Mouse (Mus musculus): ENCODE results near the gene Wdr24. TPM values are rescaled to one million over a fixed set of nuclear protein-coding genes. Genes with fewer than 3 reads are reported as not detected.

The Wdr24 gene
- polyA plus RNA-seq, 1 experiment: 18.0 TPM

DNA sequence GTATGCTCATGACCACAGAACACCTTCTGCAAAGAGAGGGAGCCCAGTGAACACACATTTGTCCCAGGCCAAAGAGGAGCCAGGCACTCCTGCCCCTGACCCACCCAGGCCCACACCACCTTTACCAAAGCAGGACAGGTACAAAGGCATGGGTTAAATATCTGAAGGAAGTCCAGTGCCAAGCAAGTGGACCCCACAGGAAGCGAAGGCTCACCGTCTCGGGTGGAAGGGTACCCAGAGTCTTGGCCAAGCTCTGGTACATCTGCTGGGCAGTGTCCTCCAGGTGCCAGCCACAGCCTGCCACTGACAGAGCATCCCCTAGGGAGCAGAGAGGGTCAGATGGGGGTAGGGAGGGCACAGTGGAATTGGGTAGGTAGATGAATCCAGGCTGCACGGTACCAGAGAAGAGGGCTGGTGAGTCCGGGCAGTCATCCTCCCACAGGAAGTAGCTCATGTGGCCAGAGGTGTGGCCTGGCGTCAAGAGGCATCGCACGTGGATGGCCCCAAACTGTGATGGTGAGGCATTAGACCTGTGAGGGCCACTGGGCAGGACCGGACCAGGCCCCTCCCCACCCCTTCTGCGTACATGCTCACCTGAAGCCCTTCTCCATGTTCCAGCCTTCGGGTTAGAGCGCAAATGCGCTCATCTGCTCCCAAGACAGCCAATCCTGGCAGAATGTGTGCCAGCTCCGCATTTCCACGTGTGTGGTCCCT is 39.4 kb upstream of the Wdr24 start:
- peaks cover 4% of the 10 kb centered on the region for H3K36me3 ChIP-seq (ENCODE audit: control insufficient read depth, insufficient read depth)
- H3K4me2 ChIP-seq (ENCODE audit: low read depth): peak overlapping the region; percentile 97
- no peak overlapping the region for H3ac ChIP-seq (ENCODE audit: control insufficient read depth, insufficient read length)
- H3K27me3 ChIP-seq (ENCODE audit: control insufficient read depth, insufficient read depth, insufficient read length): no peaks in the 10 kb centered on the region
- H3K4me3 ChIP-seq: peak overlapping the region; percentile 52
- no peak for TF ChIP-seq TCF3 (IDR thresholded peaks at IDR 0.05; ENCODE audit: insufficient read length, low read depth)
- no peak for TF ChIP-seq MAX (IDR thresholded peaks at IDR 0.05; ENCODE audit: low read depth)
- TF ChIP-seq POLR2AphosphoS2 (IDR thresholded peaks at IDR 0.05; ENCODE audit: insufficient read length, low read depth): peak; percentile 37
- H3K79me2 ChIP-seq (ENCODE audit: control insufficient read depth, insufficient read depth): no peaks in the 10 kb centered on the region

- Histone ChIP-seq H3K4me2 (ENCODE audit: low read depth) (peak within 1 kb of the TSS; percentile 97), H3K79me2 (ENCODE audit: control insufficient read depth, insufficient read depth) (no peaks in the 10 kb centered on the region), H3ac (ENCODE audit: control insufficient read depth, insufficient read length) (peak within 1 kb of the TSS; percentile 0), H3K36me3 (ENCODE audit: control insufficient read depth, insufficient read depth) (peaks cover 4% of the 10 kb centered on the region), H3K27me3 (ENCODE audit: control insufficient read depth, insufficient read depth, insufficient read length) (no peaks in the 10 kb centered on the region), H3K4me3 (peak within 1 kb of the TSS; percentile 52)
- TF ChIP-seq POLR2AphosphoS2 (IDR thresholded peaks at IDR 0.05; ENCODE audit: insufficient read length, low read depth) (peak; percentile 96), MAX (IDR thresholded peaks at IDR 0.05; ENCODE audit: low read depth) (no peak), USF1 (IDR thresholded peaks at IDR 0.05; ENCODE audit: low read depth) (no peak), TCF12 (IDR thresholded peaks at IDR 0.05; ENCODE audit: insufficient read depth, poor library complexity, severe bottlenecking) (no peak), POLR2A (IDR thresholded peaks at IDR 0.05; ENCODE audit: insufficient read length, low read depth) (peak; percentile 85), E2F4 (IDR thresholded peaks at IDR 0.05; ENCODE audit: insufficient read depth) (no peak), CEBPB (IDR thresholded peaks at IDR 0.05; ENCODE audit: insufficient read depth, poor library complexity, severe bottlenecking) (no peak)
These were observed 38.1 kb upstream of the Wdr24 start, which contains the start of gene Haghl for GRCm38 (mm10) chr17:25785281-25785745. Gene Haghl, minus strand, starts transcription at chr17:25785673.

GRCm38 (mm10) chr17:25786280-25786679 is 37.1 kb upstream of the Wdr24 start, which contains the start of gene Ccdc78:
Gene Ccdc78, plus strand, starts transcription at chr17:25786580.
- Histone ChIP-seq H3K79me2 (ENCODE audit: control insufficient read depth, insufficient read depth) (no peaks in the 10 kb centered on the region), H3ac (ENCODE audit: control insufficient read depth, insufficient read length) (peak within 1 kb of the TSS; percentile 0), H3K27me3 (ENCODE audit: control insufficient read depth, insufficient read depth, insufficient read length) (no peaks in the 10 kb centered on the region), H3K36me3 (ENCODE audit: control insufficient read depth, insufficient read depth) (peaks cover 4% of the 10 kb centered on the region), H3K4me3 (peak within 1 kb of the TSS; percentile 52), H3K4me2 (ENCODE audit: low read depth) (peak within 1 kb of the TSS; percentile 97)
- TF ChIP-seq TCF12 (IDR thresholded peaks at IDR 0.05; ENCODE audit: insufficient read depth, poor library complexity, severe bottlenecking) (no peak), POLR2A (IDR thresholded peaks at IDR 0.05; ENCODE audit: insufficient read length, low read depth) (no peak), E2F4 (IDR thresholded peaks at IDR 0.05; ENCODE audit: insufficient read depth) (no peak), MYOG (IDR thresholded peaks at IDR 0.05; ENCODE audit: control insufficient read depth in 1 of 3, insufficient read depth in 1 of 3, insufficient read length in 2 of 3, low read depth in 2 of 3) (no peak), USF1 (IDR thresholded peaks at IDR 0.05; ENCODE audit: low read depth) (no peak), REST (IDR thresholded peaks at IDR 0.05; ENCODE audit: insufficient read depth, insufficient read length) (no peak), SRF (IDR thresholded peaks at IDR 0.05; ENCODE audit: control insufficient read depth, insufficient read length, low read depth) (no peak), TCF3 (IDR thresholded peaks at IDR 0.05; ENCODE audit: insufficient read length, low read depth) (no peak), POLR2AphosphoS2 (IDR thresholded peaks at IDR 0.05; ENCODE audit: insufficient read length, low read depth) (no peak), CEBPB (IDR thresholded peaks at IDR 0.05; ENCODE audit: insufficient read depth, poor library complexity, severe bottlenecking) (no peak), MAX (IDR thresholded peaks at IDR 0.05; ENCODE audit: low read depth) (no peak), MYOD1 (IDR thresholded peaks at IDR 0.05; ENCODE audit: control insufficient read depth in 1 of 3, insufficient read length in 2 of 3, low read depth in 2 of 3) (no peak)

DNA sequence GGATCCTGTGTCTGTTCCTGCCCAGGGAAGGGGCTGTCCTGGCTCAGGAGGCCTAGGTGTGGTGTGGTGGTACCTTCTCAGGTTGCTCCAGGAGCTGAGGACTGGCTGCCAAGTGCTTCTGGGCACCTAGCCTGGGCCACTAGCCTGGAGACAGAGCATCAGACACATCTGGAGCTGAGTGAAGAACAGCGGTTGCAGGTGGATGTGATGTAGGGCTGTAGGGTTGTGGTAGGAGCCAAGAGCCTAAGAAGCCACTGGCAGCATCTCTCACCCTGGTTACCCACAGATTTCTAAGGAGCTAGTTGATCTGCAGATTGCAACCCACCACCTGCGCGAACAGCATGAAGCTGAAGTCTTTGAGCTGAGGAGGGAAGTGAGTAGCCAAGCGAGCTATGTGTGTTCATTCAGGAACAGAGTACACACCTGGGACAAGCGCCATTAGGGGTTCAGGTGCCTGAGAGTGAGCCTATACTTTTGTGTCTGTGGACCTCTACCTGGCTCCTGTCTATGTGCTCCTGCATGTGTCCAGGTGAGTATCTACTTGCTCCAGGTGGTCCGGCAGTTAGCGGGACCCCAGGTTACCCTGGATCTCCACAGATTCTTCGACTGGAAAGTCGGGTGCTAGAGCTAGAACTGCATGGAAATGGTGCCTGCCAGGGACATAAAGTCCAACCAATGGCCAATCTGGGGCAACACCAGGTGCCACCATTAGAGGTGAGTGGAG is 36.5 kb upstream of the Wdr24 start:
- no peaks in the 10 kb centered on the region for H3K79me2 ChIP-seq (ENCODE audit: control insufficient read depth, insufficient read depth)
- TF ChIP-seq POLR2AphosphoS2 (IDR thresholded peaks at IDR 0.05; ENCODE audit: insufficient read length, low read depth): peak; percentile 58
- no peak for TF ChIP-seq REST (IDR thresholded peaks at IDR 0.05; ENCODE audit: insufficient read depth, insufficient read length)
- TF ChIP-seq SRF (IDR thresholded peaks at IDR 0.05; ENCODE audit: control insufficient read depth, insufficient read length, low read depth): no peak
- H3K36me3 ChIP-seq (ENCODE audit: control insufficient read depth, insufficient read depth): peaks cover 1% of the 10 kb centered on the region
- H3K27me3 ChIP-seq (ENCODE audit: control insufficient read depth, insufficient read depth, insufficient read length): no peaks in the 10 kb centered on the region
- H3ac ChIP-seq (ENCODE audit: control insufficient read depth, insufficient read length): no peak overlapping the region
- no peak overlapping the region for H3K4me2 ChIP-seq (ENCODE audit: low read depth)
- no peak overlapping the region for H3K4me3 ChIP-seq

- TF ChIP-seq MYOG (IDR thresholded peaks at IDR 0.05; ENCODE audit: control insufficient read depth in 1 of 3, insufficient read depth in 1 of 3, insufficient read length in 2 of 3, low read depth in 2 of 3) (no peak), MYOD1 (IDR thresholded peaks at IDR 0.05; ENCODE audit: control insufficient read depth in 1 of 3, insufficient read length in 2 of 3, low read depth in 2 of 3) (no peak), MAX (IDR thresholded peaks at IDR 0.05; ENCODE audit: low read depth) (no peak), POLR2A (IDR thresholded peaks at IDR 0.05; ENCODE audit: insufficient read length, low read depth) (no peak), POLR2AphosphoS2 (IDR thresholded peaks at IDR 0.05; ENCODE audit: insufficient read length, low read depth) (peak; percentile 12)
- no peaks in the 10 kb centered on the region for H3K79me2 ChIP-seq (ENCODE audit: control insufficient read depth, insufficient read depth)
These were observed 32.0 kb upstream of the Wdr24 start for GRCm38 (mm10) chr17:25791320-25791842.

More at GRCm38 (mm10) chr17:25791320-25791842, 32.0 kb upstream of the Wdr24 start:
- Histone ChIP-seq H3K4me3 (peak overlapping the region; percentile 65), H3ac (ENCODE audit: control insufficient read depth, insufficient read length) (peak overlapping the region; percentile 19), H3K36me3 (ENCODE audit: control insufficient read depth, insufficient read depth) (no peaks in the 10 kb centered on the region), H3K27me3 (ENCODE audit: control insufficient read depth, insufficient read depth, insufficient read length) (no peaks in the 10 kb centered on the region), H3K4me2 (ENCODE audit: low read depth) (peak overlapping the region; percentile 90)
